Mouse (Mus musculus) CH12.LX (cell line): ENCODE measurements around the gene Gin1. TPM values are rescaled to one million over a fixed set of nuclear protein-coding genes. Genes with fewer than 3 reads are reported as not detected.

Experiments
- DNase-seq: peaks from one replicate; pipeline ENCODE4 v3.0.0-alpha.2; 2013; ENCODE audit errors: extremely low read depth
- H3K27ac ChIP-seq: 2 replicates; pipeline ENCODE4 v1.5.1; 2012; ENCODE audit warnings: low read depth, mild to moderate bottlenecking, control low read depth, moderate library complexity; ENCODE audit not compliant: insufficient read depth
- H3K27me3 ChIP-seq: replicated peaks from 2 replicates; pipeline ENCODE3; 2012; ENCODE audit warnings: inconsistent platforms
- H3K36me3 ChIP-seq, 2 experiments: replicated peaks in 1 of 2; 2 replicates each; pipeline versions ENCODE3 to v1.6.1; 2012; ENCODE audit warnings: inconsistent platforms in 1 of 2, low read length in 1 of 2, mild to moderate bottlenecking in 1 of 2, mixed read lengths in 1 of 2, moderate library complexity in 1 of 2; ENCODE audit not compliant: control insufficient read depth in 1 of 2, insufficient read depth in 1 of 2
- H3K4me1 ChIP-seq, 2 experiments: 2 replicates each; pipeline ENCODE4 v1.6.1; 2012; ENCODE audit warnings: inconsistent platforms in 1 of 2, moderate library complexity in 1 of 2; ENCODE audit not compliant: insufficient read depth in 2 of 2, control insufficient read depth in 1 of 2
- H3K4me2 ChIP-seq: 2 replicates; pipeline ENCODE4 v1.6.1; 2012; ENCODE audit warnings: low read depth, mild to moderate bottlenecking, control low read depth; ENCODE audit not compliant: poor library complexity, insufficient read depth, severe bottlenecking
- H3K4me3 ChIP-seq, 3 experiments: fragments of 150-350 bp in 1 of 3; sonication (generic) in 1 of 3; replicated peaks in 1 of 3; 2 replicates each; pipeline versions ENCODE3 to v1.5.1; 2011 to 2012; ENCODE audit warnings: low read depth in 2 of 3, low read length in 2 of 3, mild to moderate bottlenecking in 2 of 3, moderate library complexity in 2 of 3, control low read depth in 1 of 3, improper control_type of control experiment in 1 of 3, inconsistent platforms in 1 of 3, mixed read lengths in 1 of 3; ENCODE audit not compliant: poor library complexity in 1 of 3
- H3K79me2 ChIP-seq: replicated peaks from 2 replicates; pipeline ENCODE4 v1.6.1; 2012; ENCODE audit warnings: mild to moderate bottlenecking, moderate library complexity; ENCODE audit not compliant: control insufficient read depth, poor library complexity, insufficient read depth, severe bottlenecking; ENCODE audit errors: extremely low read depth
- H3K9ac ChIP-seq: 2 replicates; pipeline ENCODE4 v1.6.1; 2012; ENCODE audit warnings: low read depth, mild to moderate bottlenecking, control low read depth, moderate library complexity; ENCODE audit not compliant: insufficient read depth
- H3K9me3 ChIP-seq: replicated peaks from 2 replicates; pipeline ENCODE3; 2012; ENCODE audit warnings: low read length, inconsistent platforms, mixed read lengths
- CHD1 ChIP-seq: IDR thresholded peaks from 2 replicates; pipeline ENCODE4 v1.6.1; 2012; ENCODE audit warnings: low read depth, low read length, improper control_type of control experiment, inconsistent platforms
- EP300 ChIP-seq: IDR thresholded peaks from 2 replicates; pipeline ENCODE4 v1.6.1; 2011; ENCODE audit warnings: low read length, improper control_type of control experiment
- HCFC1 ChIP-seq: IDR thresholded peaks from 2 replicates; pipeline ENCODE4 v1.6.1; 2012; ENCODE audit warnings: low read depth, mild to moderate bottlenecking, inconsistent platforms, low read length, improper control_type of control experiment
- JUN ChIP-seq: IDR thresholded peaks from 2 replicates; pipeline ENCODE4 v1.6.1; 2011; ENCODE audit warnings: low read depth, mild to moderate bottlenecking, low read length, improper control_type of control experiment, moderate library complexity; ENCODE audit not compliant: insufficient read depth
- JUND ChIP-seq: conservative IDR thresholded peaks from 2 replicates; pipeline ENCODE4 v1.6.1; 2011; ENCODE audit warnings: low read depth, low read length, improper control_type of control experiment
- MAFK ChIP-seq: IDR thresholded peaks from 2 replicates; pipeline ENCODE4 v1.6.1; 2011; ENCODE audit warnings: low read length, improper control_type of control experiment; ENCODE audit not compliant: insufficient replicate concordance
- MAX ChIP-seq: IDR thresholded peaks from 2 replicates; pipeline ENCODE4 v1.6.1; 2011; ENCODE audit warnings: low read length, improper control_type of control experiment
- MAZ ChIP-seq: IDR thresholded peaks from 2 replicates; pipeline ENCODE4 v1.6.1; 2012; ENCODE audit warnings: low read depth, mild to moderate bottlenecking, inconsistent platforms, low read length, improper control_type of control experiment, moderate library complexity
- MXI1 ChIP-seq: IDR thresholded peaks from 2 replicates; pipeline ENCODE4 v1.6.1; 2011; ENCODE audit warnings: mild to moderate bottlenecking, low read depth, low read length, improper control_type of control experiment
- MYC ChIP-seq: IDR thresholded peaks from 2 replicates; pipeline ENCODE4 v1.6.1; 2011; ENCODE audit warnings: low read depth, mild to moderate bottlenecking, improper control_type of control experiment, low read length
- NELFE ChIP-seq: IDR thresholded peaks from 2 replicates; pipeline ENCODE4 v1.6.1; 2011; ENCODE audit warnings: low read depth, low read length, improper control_type of control experiment
- RCOR1 ChIP-seq: conservative IDR thresholded peaks from 2 replicates; pipeline ENCODE4 v1.6.1; 2012; ENCODE audit warnings: low read depth, mild to moderate bottlenecking, inconsistent platforms, low read length, improper control_type of control experiment
- SIN3A ChIP-seq: IDR thresholded peaks from 2 replicates; pipeline ENCODE4 v1.6.1; 2012; ENCODE audit warnings: low read length, improper control_type of control experiment, inconsistent platforms
- USF1 ChIP-seq: IDR thresholded peaks from 2 replicates; pipeline ENCODE4 v1.6.1; 2014; ENCODE audit warnings: low read depth, mild to moderate bottlenecking, inconsistent platforms, low read length, improper control_type of control experiment
- ZC3H11A ChIP-seq: IDR thresholded peaks from 2 replicates; pipeline ENCODE4 v1.6.1; 2012; ENCODE audit warnings: low read depth, mild to moderate bottlenecking, inconsistent platforms, low read length, improper control_type of control experiment
- ZMIZ1 ChIP-seq: IDR thresholded peaks from 2 replicates; pipeline ENCODE4 v1.6.1; 2012; ENCODE audit warnings: low read depth, mild to moderate bottlenecking, inconsistent platforms, low read length, improper control_type of control experiment
- ZNF384 ChIP-seq: IDR thresholded peaks from 2 replicates; pipeline ENCODE4 v1.6.1; 2012; ENCODE audit warnings: low read depth, low read length, improper control_type of control experiment, inconsistent platforms
- dilution Hi-C: fragments of 300-500 bp; cut with MboI; formaldehyde crosslinking; loops from 2 replicates; pipeline ENCODE4 v1.14.3; 2020; ENCODE audit warnings: low sequenced_read_pairs; ENCODE audit not compliant: extremely low pct_unique_long_range_greater_than_20kb, extremely low pct_ligation_motif_present
- in situ Hi-C: fragments of 300-500 bp; cut with MboI; formaldehyde crosslinking; loops from 3 replicates; pipeline ENCODE4 v1.14.3; 2019; ENCODE audit warnings: low sequenced_read_pairs, low pct_ligation_motif_present, low pct_unique_long_range_greater_than_20kb, mixed read lengths
- polyA plus RNA-seq: library from polyadenylated mRNA; unstranded; fragments of >175 nt; gene quantifications from 2 replicates; pipeline ENCODE4 v1.2.1, GENCODE M21; 2012; ENCODE audit warnings: low read depth; ENCODE audit not compliant: insufficient read length
- total RNA-seq, 2 experiments: library from RNA; depleted of rRNA; stranded (reverse); fragments of 300-350 nt in 1 of 2; fragments of >200 nt in 1 of 2; gene quantifications; 2 replicates each; pipeline ENCODE4 v1.2.3; 2012 to 2014

Gene Gin1
- total and polyA plus RNA-seq, 3 experiments, result 5.8 to 16.2 (median 10.4) TPM

GRCm38 (mm10) chr1:97768089-97768488 lies 1.9 kb upstream of the Gin1 start:
- H3K4me2 ChIP-seq, result peak overlapping the region; percentile 89; the same call in 1 of the 2 replicates
- no peaks in the 10 kb centered on the region for H3K9me3 ChIP-seq
- DNase-seq, result peak; percentile 11
- no peaks in the 10 kb centered on the region for H3K27me3 ChIP-seq
- no peak overlapping the region; the same call in 1 of the 2 replicates for H3K9ac ChIP-seq
- peak overlapping the region in 2 of 3 experiments; percentile 89 to 90 for H3K4me3 ChIP-seq
- H3K79me2 ChIP-seq, result peaks cover 34% of the 10 kb centered on the region
- TF ChIP-seq MAFK (peak; percentile 100), HCFC1 (no peak)
- H3K27ac ChIP-seq, result no peak overlapping the region
- in situ Hi-C loops (no loop called here), dilution Hi-C loops (no loop called here)
- H3K4me1 ChIP-seq, result peaks cover 2 to 29% of the 10 kb centered on the region in 2 experiments; a peak in 2 of 4 replicates
- H3K36me3 ChIP-seq, result peaks cover 0 to 7% of the 10 kb centered on the region in 2 experiments

DNA sequence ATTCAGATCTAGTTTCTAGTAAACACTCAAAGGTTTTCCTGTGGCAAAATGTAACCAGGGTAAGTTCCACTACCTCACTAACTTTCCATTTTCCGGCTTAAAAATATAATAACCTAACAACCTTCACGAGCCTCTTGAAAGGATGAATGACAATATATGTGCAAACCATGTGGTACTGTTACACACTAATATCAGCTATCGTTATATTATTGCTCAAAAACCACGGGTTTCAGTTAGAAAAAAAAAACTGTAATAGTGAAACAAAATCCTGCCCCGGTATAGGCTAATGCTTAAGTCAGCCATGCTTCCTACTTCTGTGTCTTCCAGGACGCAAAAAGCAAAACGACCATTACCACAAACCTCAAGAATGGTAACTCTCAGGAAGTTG lies 1.1 kb upstream of the Gin1 start:
- TF ChIP-seq CHD1 (0 out of 2 replicates have a peak, but pooled peaks have one; percentile 44), EP300 (peak; percentile 62), JUND (0 out of 2 replicates have a peak, but pooled peaks have one; percentile 29), NELFE (no peak), ZNF384 (peak; percentile 79), RCOR1 (0 out of 2 replicates have a peak, but pooled peaks have one; percentile 40), ZMIZ1 (no peak), JUN (peak; percentile 13; the same call in 1 of the 2 replicates), MAX (0 out of 2 replicates have a peak, but pooled peaks have one; percentile 52)
- H3K4me3 ChIP-seq, result peak overlapping the region; percentile 89 to 90 (median 90)
- in situ Hi-C loops (no loop called here), dilution Hi-C loops (no loop called here)
- no peaks in the 10 kb centered on the region for H3K27me3 ChIP-seq
- peaks cover 31% of the 10 kb centered on the region for H3K79me2 ChIP-seq
- DNase-seq, result peak; percentile 41
- H3K27ac ChIP-seq, result peak overlapping the region; percentile 67
- H3K4me2 ChIP-seq, result peak overlapping the region; percentile 93; the same call in 1 of the 2 replicates
- peak overlapping the region; percentile 60 for H3K9ac ChIP-seq
- H3K36me3 ChIP-seq, result peaks cover 0 to 5% of the 10 kb centered on the region in 2 experiments
- H3K4me1 ChIP-seq, result peaks cover 2 to 29% of the 10 kb centered on the region in 2 experiments; a peak in 2 of 4 replicates
- H3K9me3 ChIP-seq, result no peaks in the 10 kb centered on the region

GRCm38 (mm10) chr1:97769294-97769903 lies 573 bp upstream of the Gin1 start:
- Histone ChIP-seq H3K36me3 (no peaks in the 10 kb centered on the region), H3K4me3 (peak overlapping the region; percentile 89 to 90 (median 90)), H3K4me2 (peak overlapping the region; percentile 93; the same call in 1 of the 2 replicates), H3K79me2 (peaks cover 31% of the 10 kb centered on the region), H3K4me1 (peaks cover 2 to 29% of the 10 kb centered on the region in 2 experiments; a peak in 2 of 4 replicates), H3K9ac (peak overlapping the region; percentile 60), H3K9me3 (no peaks in the 10 kb centered on the region), H3K27me3 (no peaks in the 10 kb centered on the region), H3K27ac (peak overlapping the region; percentile 67)
- in situ Hi-C loops (no loop called here), dilution Hi-C loops (no loop called here)
- TF ChIP-seq MAX, result peak; percentile 77; the same call in 1 of the 2 replicates
- no peak for TF ChIP-seq ZC3H11A
- 0 out of 2 replicates have a peak, but pooled peaks have one; percentile 36 for TF ChIP-seq CHD1
- TF ChIP-seq MYC, result peak; percentile 79
- TF ChIP-seq USF1, result peak; percentile 38
- peak; percentile 86; the same call in 1 of the 2 replicates for TF ChIP-seq SIN3A
- TF ChIP-seq MXI1, result peak; percentile 95
- no peak for TF ChIP-seq MAZ
- peak; percentile 49 for DNase-seq
